Mouse (Mus musculus): ENCODE data around the gene Olfr484. TPM values are rescaled to one million over a fixed set of nuclear protein-coding genes. Genes with fewer than 3 reads are reported as not detected.
"Not testable (repeated sequence)": the region's sequence is repeated elsewhere in the genome, so short reads cannot be mapped to it uniquely, and the experiment has no call there.

Olfr484 gene
- not detected for total RNA-seq (2021)
- long read RNA-seq, experiment 1, result 0 reads
- long read RNA-seq, experiment 2, result 0 reads

DNA sequence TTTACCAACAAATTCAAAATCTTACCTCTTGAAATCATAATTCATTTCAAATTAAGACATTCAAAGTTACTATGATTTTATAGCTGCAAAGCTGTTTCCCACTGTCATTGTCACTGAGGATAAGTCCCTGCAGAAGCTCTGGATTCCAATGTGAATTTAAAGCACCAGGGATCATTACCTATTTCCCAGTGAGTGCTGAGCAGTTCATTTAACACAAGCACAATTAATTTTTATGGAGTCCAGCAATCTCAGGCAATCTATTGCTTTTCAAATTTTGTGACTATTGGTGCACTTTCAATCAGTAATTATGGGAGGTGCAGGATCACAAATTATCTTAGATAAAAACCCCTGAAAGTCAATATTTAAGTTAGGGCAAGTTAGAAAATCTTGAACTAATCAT is at the start of gene Olfr484:
Gene Olfr484 (minus strand): TSS at position 101 of the 400 bp plus-strand sequence.
- DNase-seq, result no peak
- intact Hi-C loops (cut with DNase I; ENCODE audit: low total_unique reads), result no loop called here

DNA sequence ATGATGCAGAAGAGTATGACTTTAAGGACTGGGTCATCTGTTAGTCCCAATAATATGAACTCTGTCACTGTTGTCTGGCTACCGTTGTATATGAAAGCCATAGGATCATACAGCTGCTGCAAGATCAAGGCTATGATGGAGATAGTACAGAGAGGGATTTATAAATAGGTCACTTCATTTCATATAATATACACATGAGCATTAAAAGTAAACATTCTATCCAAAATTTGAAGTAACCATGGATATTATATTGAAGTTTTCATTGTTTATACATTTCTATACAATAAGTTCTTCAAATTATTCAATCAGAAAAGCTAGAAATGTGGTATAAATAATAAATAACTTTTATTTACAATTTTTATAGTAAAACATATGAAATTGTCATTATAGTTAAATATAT is 45.4 kb upstream of the Olfr484 start, which contains the start of gene Olfr486:
Gene Olfr486 (minus strand): TSS at position 101 of the 400 bp plus-strand sequence.
- intact Hi-C loops (cut with DNase I; ENCODE audit: low total_unique reads); DNase-seq: not testable (repeated sequence)

- intact Hi-C loops (cut with DNase I; ENCODE audit: low total_unique reads), result no loop called here
- DNase-seq, result no peak
These were observed 32.5 kb upstream of the Olfr484 start, which contains the start of gene Olfr485 for GRCm38 (mm10) chr7:108159771-108160170. Olfr485 (minus strand) TSS chr7:108159871.

GRCm38 (mm10) chr7:108121416-108121815 is 5.8 kb downstream of the Olfr484 start:
- intact Hi-C loops (cut with DNase I; ENCODE audit: low total_unique reads), result no loop called here
- no peak for DNase-seq

GRCm38 (mm10) chr7:108120681-108121080 is 6.6 kb downstream of the Olfr484 start:
- intact Hi-C loops (cut with DNase I; ENCODE audit: low total_unique reads), result no loop called here

DNA sequence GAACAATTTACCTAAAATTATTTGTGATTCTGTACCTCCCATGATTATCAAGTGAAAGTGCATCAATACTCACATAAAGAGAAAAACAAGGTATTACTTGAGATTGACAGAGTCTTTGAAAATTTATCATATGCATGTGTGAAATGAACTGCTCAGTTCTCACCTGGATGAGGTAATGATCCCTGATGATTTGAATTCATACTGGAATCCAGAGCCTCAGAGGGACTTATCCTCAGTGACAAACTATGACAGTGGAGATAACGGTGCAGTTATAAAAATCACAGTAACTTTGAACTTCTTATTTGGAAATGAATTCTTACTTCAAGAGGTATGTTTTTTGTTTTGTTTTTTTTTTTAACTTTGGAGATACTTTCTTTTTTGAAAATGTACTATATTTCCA is 26.7 kb downstream of the Olfr484 start, which contains the start of gene Olfr483:
Gene Olfr483 (plus strand): TSS at position 301 of the 400 bp plus-strand sequence.
- intact Hi-C loops (cut with DNase I; ENCODE audit: low total_unique reads), result no loop called here
- DNase-seq, result no peak

More at GRCm38 (mm10) chr7:108120681-108121080, 6.6 kb downstream of the Olfr484 start:
- DNase-seq, result no peak

DNA sequence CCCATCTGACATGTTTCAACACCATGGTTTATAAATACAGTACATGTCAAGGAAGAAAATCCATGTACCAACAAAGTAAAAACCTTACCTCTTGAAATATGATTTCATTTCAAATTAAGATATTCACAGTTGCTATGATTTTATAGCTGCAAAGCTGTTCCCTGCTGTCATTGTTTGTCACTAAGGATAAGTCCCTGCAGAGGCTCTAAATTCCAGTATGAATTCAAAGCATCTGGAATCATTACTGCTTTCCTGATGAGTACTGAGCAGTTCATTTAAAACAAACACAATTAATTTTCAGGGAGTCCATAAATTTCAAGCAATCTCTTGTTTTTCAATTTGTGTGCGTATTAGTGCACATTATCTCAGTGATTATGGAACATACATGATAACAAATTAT is 29.8 kb downstream of the Olfr484 start, which contains the start of gene Olfr482:
Gene Olfr482 (minus strand): TSS at position 101 of the 400 bp plus-strand sequence.
- DNase-seq, result no peak
- intact Hi-C loops (cut with DNase I; ENCODE audit: low total_unique reads), result no loop called here

GRCm38 (mm10) chr7:108079555-108079954 is 47.7 kb downstream of the Olfr484 start, which contains the start of gene Olfr481:
Olfr481 (plus strand) TSS chr7:108079855.
- intact Hi-C loops (cut with DNase I; ENCODE audit: low total_unique reads), result no loop called here
- DNase-seq, result no peak

Other genes with a start within 250 kb of the Olfr484 start
- gene Olfr472, start 229.5 kb downstream of the Olfr484 start, total RNA-seq (2021), result not detected
- not detected for gene Olfr473, start 197.0 kb downstream of the Olfr484 start, total RNA-seq (2021)
- not detected for gene Olfr474, start 172.8 kb downstream of the Olfr484 start, total RNA-seq (2021)
- not detected for gene Olfr476, start 162.6 kb downstream of the Olfr484 start, total RNA-seq (2021)
- not detected for gene Olfr477, start 140.8 kb downstream of the Olfr484 start, total RNA-seq (2021)
- gene Olfr478, start 93.5 kb downstream of the Olfr484 start, total RNA-seq (2021), result not detected
- not detected for gene Olfr479, start 76.8 kb downstream of the Olfr484 start, total RNA-seq (2021)
- not detected for gene Olfr480, start 60.1 kb downstream of the Olfr484 start, total RNA-seq (2021)
- not detected for gene Olfr481, start 47.6 kb downstream of the Olfr484 start, total RNA-seq (2021)
- gene Olfr482, start 29.9 kb downstream of the Olfr484 start, total RNA-seq (2021), result 1 to 10 TPM in 1 of 2 experiments, under 1 TPM in 1; 0.76 to 1.1 TPM
- not detected for gene Olfr483, start 26.6 kb downstream of the Olfr484 start, total RNA-seq (2021)
- gene Olfr485, start 32.4 kb upstream of the Olfr484 start, total RNA-seq (2021), result not detected
- not detected for gene Olfr486, start 45.3 kb upstream of the Olfr484 start, total RNA-seq (2021)
- gene Olfr487, start 87.2 kb upstream of the Olfr484 start, total RNA-seq (2021), result not detected
- gene Olfr488, start 130.9 kb upstream of the Olfr484 start, total RNA-seq (2021), result not detected
- gene Olfr490, start 161.5 kb upstream of the Olfr484 start, total RNA-seq (2021), result not detected
- gene Olfr491, start 186.0 kb upstream of the Olfr484 start, total RNA-seq (2021), result not detected
- gene Olfr492, start 196.2 kb upstream of the Olfr484 start, total RNA-seq (2021), result not detected
- gene Olfr493, start 219.5 kb upstream of the Olfr484 start, total RNA-seq (2021), result not detected
- not detected for gene Olfr494, start 237.9 kb upstream of the Olfr484 start, total RNA-seq (2021)

Data from gastrocnemius, postnatal 14 days (tissue).